Mouse (Mus musculus): Measurements from ENCODE around the gene Zfp592. TPM values are rescaled to one million over a fixed set of nuclear protein-coding genes. Genes with fewer than 3 reads are reported as not detected.
"Not testable (repeated sequence)": the region's sequence is repeated elsewhere in the genome, so short reads cannot be mapped to it uniquely, and the experiment has no call there.

The Zfp592 gene
- polyA plus RNA-seq, 1 experiment from 2014 or later: 15.7 TPM

GRCm38 (mm10) chr7:80973638-80974015 lies 19.9 kb upstream of the Zfp592 start:
- H3K4me3 ChIP-seq; H3K27ac ChIP-seq; H3K36me3 ChIP-seq; DNase-seq (ENCODE audit: low spot score); H3K9me3 ChIP-seq (replicated peaks); H3K27me3 ChIP-seq (ENCODE audit: low read depth, poor library complexity, severe bottlenecking); H3K4me1 ChIP-seq: not testable (repeated sequence)
- WGBS: 79% methylated on average over 3 of the region's 3 CpGs

- H3K4me1 ChIP-seq: peaks cover 3% of the 10 kb centered on the region; the same call in 1 of the 2 replicates
- no peaks in the 10 kb centered on the region for H3K9me3 ChIP-seq (replicated peaks)
- H3K36me3 ChIP-seq: no peaks in the 10 kb centered on the region
- H3K27me3 ChIP-seq (ENCODE audit: low read depth, poor library complexity, severe bottlenecking): no peaks in the 10 kb centered on the region
- H3K27ac ChIP-seq: no peak overlapping the region
- DNase-seq (ENCODE audit: low spot score): no peak
- H3K4me3 ChIP-seq: no peak overlapping the region
- WGBS: 90% methylated on average over 11 of the region's 11 CpGs
Measured at GRCm38 (mm10) chr7:80980566-80980965, 12.9 kb upstream of the Zfp592 start.

- H3K4me3 ChIP-seq: no peak overlapping the region
- H3K27me3 ChIP-seq (ENCODE audit: low read depth, poor library complexity, severe bottlenecking): no peaks in the 10 kb centered on the region
- 67% methylated on average over 6 of the region's 6 CpGs for WGBS
- no peaks in the 10 kb centered on the region for H3K36me3 ChIP-seq
- no peak overlapping the region for H3K27ac ChIP-seq
- peaks cover 8% of the 10 kb centered on the region for H3K4me1 ChIP-seq
- DNase-seq (ENCODE audit: low spot score): no peak
- H3K9me3 ChIP-seq (replicated peaks): no peaks in the 10 kb centered on the region
Measured at GRCm38 (mm10) chr7:80986458-80987187, 6.9 kb upstream of the Zfp592 start.

- Histone ChIP-seq H3K9me3 (replicated peaks) (no peaks in the 10 kb centered on the region), H3K36me3 (no peaks in the 10 kb centered on the region), H3K4me3 (no peak overlapping the region), H3K4me1 (peaks cover 19% of the 10 kb centered on the region), H3K27me3 (ENCODE audit: low read depth, poor library complexity, severe bottlenecking) (no peaks in the 10 kb centered on the region), H3K27ac (no peak overlapping the region)
- 77% methylated on average over 4 of the region's 4 CpGs for WGBS
- no peak for DNase-seq (ENCODE audit: low spot score)
Measured at GRCm38 (mm10) chr7:80987805-80988625, 5.5 kb upstream of the Zfp592 start.

GRCm38 (mm10) chr7:80990276-80990675 lies 3.2 kb upstream of the Zfp592 start:
- WGBS: 96% methylated on average over 6 of the region's 6 CpGs
- H3K27ac ChIP-seq: no peak overlapping the region
- H3K27me3 ChIP-seq (ENCODE audit: low read depth, poor library complexity, severe bottlenecking): no peaks in the 10 kb centered on the region
- no peak overlapping the region for H3K4me3 ChIP-seq
- H3K36me3 ChIP-seq: no peaks in the 10 kb centered on the region
- peaks cover 35% of the 10 kb centered on the region for H3K4me1 ChIP-seq
- DNase-seq (ENCODE audit: low spot score): no peak
- no peaks in the 10 kb centered on the region for H3K9me3 ChIP-seq (replicated peaks)

DNA sequence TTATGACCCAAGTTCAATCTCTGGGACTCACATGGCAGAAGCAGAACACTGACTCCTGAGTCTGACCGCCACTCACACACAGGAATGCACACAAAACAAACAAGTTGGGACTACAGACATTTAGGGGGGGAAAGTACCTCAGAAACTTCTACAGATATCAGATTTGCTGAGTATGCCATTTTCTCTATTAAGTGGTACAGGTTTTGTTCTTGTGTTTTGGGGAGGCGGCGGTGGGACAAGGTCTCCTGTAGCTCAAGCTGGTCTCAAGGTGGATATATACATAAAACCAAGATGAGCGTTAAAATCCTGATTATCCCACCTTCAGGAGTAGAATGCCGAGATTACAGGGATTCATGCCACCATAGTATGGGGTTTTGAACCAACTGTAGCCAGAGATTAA lies 1.9 kb upstream of the Zfp592 start:
- Histone ChIP-seq H3K36me3 (peaks cover 5% of the 10 kb centered on the region; the same call in 1 of the 2 replicates), H3K9me3 (replicated peaks) (no peaks in the 10 kb centered on the region), H3K27me3 (ENCODE audit: low read depth, poor library complexity, severe bottlenecking) (no peaks in the 10 kb centered on the region), H3K4me1 (peaks cover 41% of the 10 kb centered on the region), H3K27ac (no peak overlapping the region), H3K4me3 (peak overlapping the region; percentile 86; the same call in 1 of the 2 replicates)
- WGBS: 93% methylated on average over 5 of the region's 5 CpGs
- DNase-seq (ENCODE audit: low spot score): no peak

DNA sequence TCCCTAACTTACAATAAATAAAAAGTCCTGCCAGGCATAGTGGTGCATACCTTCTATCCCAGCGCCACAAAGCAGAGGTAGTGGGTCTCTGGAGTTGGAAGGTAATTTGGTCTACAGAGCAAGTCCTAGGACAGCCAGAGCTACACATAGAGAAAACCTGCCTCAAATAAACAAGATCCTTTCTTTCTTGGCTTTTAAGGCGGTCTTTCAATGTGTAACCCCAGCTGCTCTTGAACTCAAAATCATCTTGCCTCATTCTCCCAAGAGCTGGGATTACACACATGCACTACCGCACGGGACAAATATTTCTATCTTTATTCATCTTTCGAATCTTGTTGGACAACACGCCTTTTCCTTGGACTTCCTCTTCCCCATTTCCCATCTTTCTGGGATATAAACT lies 1.4 kb upstream of the Zfp592 start:
- 84% methylated on average over 6 of the region's 6 CpGs for WGBS
- H3K36me3 ChIP-seq: peaks cover 5% of the 10 kb centered on the region; the same call in 1 of the 2 replicates
- DNase-seq (ENCODE audit: low spot score): no peak

GRCm38 (mm10) chr7:80992631-80992979 lies 876 bp upstream of the Zfp592 start:
- Histone ChIP-seq H3K36me3 (peaks cover 5% of the 10 kb centered on the region; the same call in 1 of the 2 replicates), H3K9me3 (replicated peaks) (no peaks in the 10 kb centered on the region), H3K4me3 (peak overlapping the region; percentile 86), H3K4me1 (peaks cover 37% of the 10 kb centered on the region), H3K27me3 (ENCODE audit: low read depth, poor library complexity, severe bottlenecking) (no peaks in the 10 kb centered on the region), H3K27ac (peak overlapping the region; percentile 100)
- DNase-seq (ENCODE audit: low spot score): no peak
- WGBS: 2% methylated on average over 12 of the region's 12 CpGs

More for the DNA sequence above, 1.4 kb upstream of the Zfp592 start:
- peak overlapping the region; percentile 86 for H3K4me3 ChIP-seq
- H3K27me3 ChIP-seq (ENCODE audit: low read depth, poor library complexity, severe bottlenecking): no peaks in the 10 kb centered on the region
- H3K9me3 ChIP-seq (replicated peaks): no peaks in the 10 kb centered on the region
- peak overlapping the region; percentile 100 for H3K27ac ChIP-seq
- H3K4me1 ChIP-seq: peaks cover 37% of the 10 kb centered on the region

DNA sequence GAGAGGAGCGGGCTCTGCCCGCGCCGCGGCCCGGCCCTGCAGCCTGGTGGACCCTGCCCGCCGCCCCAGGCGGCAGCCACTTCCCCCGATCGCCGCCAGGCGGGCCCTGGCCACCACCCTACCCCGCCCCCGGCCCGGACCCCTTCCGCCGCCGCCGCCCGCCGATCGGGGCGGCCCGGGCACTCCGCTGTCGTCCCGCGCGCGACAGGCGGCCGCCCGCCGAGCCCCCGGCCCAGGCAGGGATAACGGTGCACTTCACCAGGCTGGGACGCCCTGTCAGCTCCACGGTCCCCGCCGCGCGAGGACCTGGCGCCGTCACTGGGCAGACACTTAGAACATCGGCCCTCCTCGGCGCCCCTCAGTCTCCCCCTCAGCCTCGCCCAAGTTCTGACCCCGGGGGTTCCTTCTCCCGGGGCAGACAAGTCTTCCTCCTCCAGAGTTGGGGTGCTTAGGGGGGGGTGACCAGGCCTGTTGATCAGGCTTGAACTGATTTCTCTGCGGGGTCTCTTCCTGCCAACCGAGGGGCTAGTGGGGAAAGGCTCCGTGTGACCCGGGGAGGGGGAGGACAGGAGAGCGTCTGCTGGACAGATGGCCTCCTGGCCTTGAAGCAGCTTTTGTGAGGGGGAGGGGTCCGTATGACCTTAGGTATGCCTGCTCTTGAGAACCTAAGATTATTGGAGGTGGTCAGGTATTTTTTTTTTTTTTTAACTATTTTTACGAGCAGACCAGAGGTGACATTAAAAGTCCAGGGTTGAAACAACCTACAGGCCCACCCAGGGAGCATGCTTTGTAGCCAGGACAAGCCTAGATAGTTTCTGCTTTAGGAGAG lies 567 bp downstream of the Zfp592 start:
- peak; percentile 86 for DNase-seq (ENCODE audit: low spot score)
- Histone ChIP-seq H3K9me3 (replicated peaks) (no peaks in the 10 kb centered on the region), H3K36me3 (peaks cover 5% of the 10 kb centered on the region; the same call in 1 of the 2 replicates), H3K27me3 (ENCODE audit: low read depth, poor library complexity, severe bottlenecking) (no peaks in the 10 kb centered on the region), H3K4me3 (peak overlapping the region; percentile 86), H3K27ac (peak overlapping the region; percentile 100), H3K4me1 (peaks cover 37% of the 10 kb centered on the region)
- WGBS: 1% methylated on average over 54 of the region's 58 CpGs

DNA sequence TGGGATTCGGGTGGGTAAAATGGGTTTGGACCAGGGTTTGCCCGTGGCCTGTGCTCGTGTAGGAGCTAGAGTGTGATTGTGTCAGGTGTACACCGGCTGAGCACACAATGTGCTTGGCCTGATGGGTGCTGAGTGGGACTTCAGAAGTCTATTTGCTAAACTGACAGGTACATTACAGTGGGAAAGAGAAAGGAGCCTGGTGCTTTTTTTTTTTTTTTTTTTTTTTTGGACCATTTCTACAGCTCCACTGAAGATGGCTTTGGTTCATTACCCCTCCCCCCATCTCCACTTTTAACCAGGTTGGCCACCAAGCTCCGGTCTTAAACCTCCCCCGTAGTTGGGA lies 1.2 kb downstream of the Zfp592 start:
- Histone ChIP-seq H3K9me3 (replicated peaks) (no peaks in the 10 kb centered on the region), H3K36me3 (peaks cover 5% of the 10 kb centered on the region; the same call in 1 of the 2 replicates), H3K4me1 (peaks cover 37% of the 10 kb centered on the region), H3K27ac (no peak overlapping the region), H3K4me3 (peak overlapping the region; percentile 86), H3K27me3 (ENCODE audit: low read depth, poor library complexity, severe bottlenecking) (no peaks in the 10 kb centered on the region)
- WGBS: 42% methylated on average over 6 of the region's 6 CpGs
- no peak for DNase-seq (ENCODE audit: low spot score)

- H3K9me3 ChIP-seq (replicated peaks): no peaks in the 10 kb centered on the region
- H3K27me3 ChIP-seq (ENCODE audit: low read depth, poor library complexity, severe bottlenecking): no peaks in the 10 kb centered on the region
- peaks cover 5% of the 10 kb centered on the region; the same call in 1 of the 2 replicates for H3K36me3 ChIP-seq
- WGBS: 47% methylated on average over 3 of the region's 3 CpGs
- DNase-seq (ENCODE audit: low spot score): no peak
- H3K27ac ChIP-seq: no peak overlapping the region
- peaks cover 37% of the 10 kb centered on the region for H3K4me1 ChIP-seq
- peak overlapping the region; percentile 86; the same call in 1 of the 2 replicates for H3K4me3 ChIP-seq
Measured at GRCm38 (mm10) chr7:80995266-80996146, 2.0 kb downstream of the Zfp592 start.

GRCm38 (mm10) chr7:80997776-80998175 lies 4.3 kb downstream of the Zfp592 start:
- H3K9me3 ChIP-seq (replicated peaks): no peaks in the 10 kb centered on the region
- DNase-seq (ENCODE audit: low spot score): no peak
- H3K27me3 ChIP-seq (ENCODE audit: low read depth, poor library complexity, severe bottlenecking): no peaks in the 10 kb centered on the region
- H3K36me3 ChIP-seq: peaks cover 5% of the 10 kb centered on the region; the same call in 1 of the 2 replicates
- H3K27ac ChIP-seq: no peak overlapping the region
- 76% methylated on average over 6 of the region's 6 CpGs for WGBS
- no peak overlapping the region for H3K4me3 ChIP-seq
- peaks cover 24% of the 10 kb centered on the region for H3K4me1 ChIP-seq
